Mouse (Mus musculus) layer of hippocampus, adult 8-10 months (tissue): ENCODE measurements at regions not wholly inside any gene's neighbourhood (a gene's known extent, or its start where the extent isn't known, plus 50 kb on each side); places are given as distances from the start of the nearest gene placed in this dataset.

Source experiments
- DNase-seq, 2 experiments: peaks; one replicate each; pipeline ENCODE4 v3.0.0; 2022; ENCODE audit warnings: low spot score in 2 of 2

GRCm38 (mm10) chr5:85285856-85286255 is 779.5 kb downstream of the Cenpc1 start:
- DNase-seq: peak; percentile 3 to 8

- no peak for DNase-seq
Observed at GRCm38 (mm10) chr5:85248453-85248852, 816.9 kb downstream of the Cenpc1 start.

GRCm38 (mm10) chr5:85240380-85240779 is 823.2 kb upstream of the Epha5 start:
- DNase-seq: no peak

- DNase-seq: peak; percentile 6 to 7
Observed at GRCm38 (mm10) chr5:85239509-85240031, 822.4 kb upstream of the Epha5 start.
